Mouse (Mus musculus) heart, embryonic 12.5 days (tissue): ENCODE data around the gene Fam151a. TPM values are rescaled to one million over a fixed set of nuclear protein-coding genes. Genes with fewer than 3 reads are reported as not detected.
"Not testable (repeated sequence)": the region's sequence is repeated elsewhere in the genome, so short reads cannot be mapped to it uniquely, and the experiment has no call there.

Experiments used
- ATAC-seq: fragments of 200-750 bp; cut with Nextera tagmentation; 2 replicates; pipeline ENCODE4 v1.8.0; 2017; ENCODE audit warnings: moderate TSS enrichment, moderate library complexity; ENCODE audit not compliant: insufficient number of reproducible peaks, low FRiP score
- H3K27ac ChIP-seq: fragments of 300-500 bp; sonication (generic); 2 replicates; pipeline ENCODE4 v1.5.1; 2016; ENCODE audit warnings: mild to moderate bottlenecking, moderate library complexity; ENCODE audit not compliant: poor library complexity, severe bottlenecking
- H3K27me3 ChIP-seq: fragments of 300-500 bp; sonication (generic); replicated peaks from 2 replicates; pipeline ENCODE4 v1.6.1; 2016; ENCODE audit warnings: mild to moderate bottlenecking, moderate library complexity
- H3K36me3 ChIP-seq: fragments of 300-500 bp; sonication (generic); 2 replicates; pipeline ENCODE4 v1.6.1; 2016; ENCODE audit warnings: mild to moderate bottlenecking, moderate library complexity
- H3K4me1 ChIP-seq: fragments of 300-500 bp; sonication (generic); replicated peaks from 2 replicates; pipeline ENCODE4 v1.6.1; 2016; ENCODE audit warnings: mild to moderate bottlenecking
- H3K4me2 ChIP-seq: fragments of 300-500 bp; sonication (generic); 2 replicates; pipeline ENCODE4 v1.6.1; 2016; ENCODE audit warnings: mild to moderate bottlenecking, moderate library complexity
- H3K4me3 ChIP-seq: fragments of 300-500 bp; sonication (generic); 2 replicates; pipeline ENCODE4 v1.5.1; 2016; ENCODE audit warnings: mild to moderate bottlenecking
- H3K9ac ChIP-seq: fragments of 300-500 bp; sonication (generic); 2 replicates; pipeline ENCODE4 v1.6.1; 2016; ENCODE audit warnings: mild to moderate bottlenecking, moderate library complexity
- H3K9me3 ChIP-seq: fragments of 300-500 bp; sonication (generic); replicated peaks from 2 replicates; pipeline ENCODE4 v1.6.1; 2016; ENCODE audit warnings: mild to moderate bottlenecking, moderate library complexity
- WGBS: fragments of 180-500 bp; shearing (Covaris S2); methylation state at CpG from one replicate; pipeline ENCODE4 v1.1.7; 2016; 5-methylcytosine and 5-hydroxymethylcytosine counted together
- polyA plus RNA-seq: library from polyadenylated mRNA; unstranded; fragments of >200 nt; fragmentation: Nextera tagmentation; extraction: Ambion mirVana; gene quantifications from 2 replicates; pipeline ENCODE4 v1.2.1, GENCODE M21; 2016

Gene Fam151a
- polyA plus RNA-seq, 1 experiment from 2014 or later, result not detected

- not testable (repeated sequence) for H3K4me2 ChIP-seq, H3K4me3 ChIP-seq, ATAC-seq, H3K9ac ChIP-seq, H3K27me3 ChIP-seq, H3K27ac ChIP-seq, H3K36me3 ChIP-seq, H3K9me3 ChIP-seq
- WGBS, result 82% methylated on average over 6 of the region's 6 CpGs
- peaks cover 29% of the 10 kb centered on the region for H3K4me1 ChIP-seq
Observed at GRCm38 (mm10) chr4:106775767-106776166, 42.1 kb downstream of the Fam151a start.

GRCm38 (mm10) chr4:106776998-106777397 is 43.3 kb downstream of the Fam151a start:
- Histone ChIP-seq H3K9ac (no peak overlapping the region), H3K4me1 (peaks cover 29% of the 10 kb centered on the region), H3K4me3 (no peak overlapping the region), H3K36me3 (no peaks in the 10 kb centered on the region), H3K27ac (no peak overlapping the region), H3K27me3 (no peaks in the 10 kb centered on the region), H3K4me2 (no peak overlapping the region), H3K9me3 (no peaks in the 10 kb centered on the region)
- no peak for ATAC-seq
- 55% methylated on average over 3 of the region's 3 CpGs for WGBS

- Histone ChIP-seq H3K36me3 (no peaks in the 10 kb centered on the region), H3K4me3 (no peak overlapping the region), H3K9ac (peak overlapping the region; percentile 41), H3K27me3 (no peaks in the 10 kb centered on the region), H3K9me3 (no peaks in the 10 kb centered on the region), H3K4me2 (no peak overlapping the region), H3K4me1 (peaks cover 37% of the 10 kb centered on the region), H3K27ac (peak overlapping the region; percentile 87)
- ATAC-seq, result peak; percentile 92
- 46% methylated on average over 5 of the region's 5 CpGs for WGBS
Observed at GRCm38 (mm10) chr4:106778116-106778788, 44.6 kb downstream of the Fam151a start.

- Histone ChIP-seq H3K4me2 (no peak overlapping the region), H3K4me1 (peaks cover 53% of the 10 kb centered on the region), H3K4me3 (no peak overlapping the region), H3K27ac (no peak overlapping the region), H3K27me3 (no peaks in the 10 kb centered on the region), H3K36me3 (no peaks in the 10 kb centered on the region), H3K9me3 (no peaks in the 10 kb centered on the region), H3K9ac (no peak overlapping the region)
- no peak for ATAC-seq
- WGBS, result 44% methylated on average over 3 of the region's 3 CpGs
Observed at GRCm38 (mm10) chr4:106780045-106780444, 46.4 kb downstream of the Fam151a start.

- Histone ChIP-seq H3K4me3 (no peak overlapping the region), H3K9ac (no peak overlapping the region), H3K27ac (peak overlapping the region; percentile 41; the same call in 1 of the 2 replicates), H3K4me1 (peaks cover 75% of the 10 kb centered on the region), H3K9me3 (no peaks in the 10 kb centered on the region), H3K36me3 (no peaks in the 10 kb centered on the region), H3K4me2 (no peak overlapping the region), H3K27me3 (no peaks in the 10 kb centered on the region)
- ATAC-seq, result no peak
- WGBS, result 61% methylated on average over 10 of the region's 10 CpGs
Observed at GRCm38 (mm10) chr4:106783137-106783536, 49.4 kb downstream of the Fam151a start.

- Histone ChIP-seq H3K9ac (no peak overlapping the region), H3K27ac (no peak overlapping the region), H3K36me3 (no peaks in the 10 kb centered on the region), H3K4me3 (no peak overlapping the region), H3K4me1 (peaks cover 73% of the 10 kb centered on the region), H3K27me3 (no peaks in the 10 kb centered on the region), H3K9me3 (no peaks in the 10 kb centered on the region), H3K4me2 (no peak overlapping the region)
- no peak for ATAC-seq
- 90% methylated on average over 7 of the region's 7 CpGs for WGBS
Observed at GRCm38 (mm10) chr4:106784806-106785205, 51.1 kb downstream of the Fam151a start.

- Histone ChIP-seq H3K4me3 (no peak overlapping the region), H3K27me3 (no peaks in the 10 kb centered on the region), H3K9ac (no peak overlapping the region), H3K4me1 (peaks cover 72% of the 10 kb centered on the region), H3K4me2 (no peak overlapping the region), H3K27ac (peak overlapping the region; percentile 93), H3K36me3 (no peaks in the 10 kb centered on the region), H3K9me3 (no peaks in the 10 kb centered on the region)
- WGBS, result 70% methylated on average over 7 of the region's 7 CpGs
- no peak for ATAC-seq
Observed at GRCm38 (mm10) chr4:106785345-106785744, 51.7 kb downstream of the Fam151a start.

GRCm38 (mm10) chr4:106785753-106786540 is 52.3 kb downstream of the Fam151a start:
- Histone ChIP-seq H3K4me3 (no peak overlapping the region), H3K4me1 (peaks cover 75% of the 10 kb centered on the region), H3K4me2 (peak overlapping the region; percentile 16; the same call in 1 of the 2 replicates), H3K9ac (peak overlapping the region; percentile 37), H3K27me3 (no peaks in the 10 kb centered on the region), H3K9me3 (no peaks in the 10 kb centered on the region), H3K27ac (peak overlapping the region; percentile 93), H3K36me3 (no peaks in the 10 kb centered on the region)
- 26% methylated on average over 3 of the region's 5 CpGs for WGBS
- peak; percentile 84 for ATAC-seq

GRCm38 (mm10) chr4:106787830-106788229 is 54.1 kb downstream of the Fam151a start:
- Histone ChIP-seq H3K9me3 (no peaks in the 10 kb centered on the region), H3K36me3 (no peaks in the 10 kb centered on the region), H3K27ac (peak overlapping the region; percentile 93), H3K4me2 (no peak overlapping the region), H3K4me3 (no peak overlapping the region), H3K4me1 (peaks cover 72% of the 10 kb centered on the region), H3K9ac (no peak overlapping the region), H3K27me3 (no peaks in the 10 kb centered on the region)
- peak; percentile 65 for ATAC-seq
- 17% methylated on average over 7 of the region's 7 CpGs for WGBS

- no peak overlapping the region for H3K27ac ChIP-seq
- H3K4me1 ChIP-seq, result peaks cover 64% of the 10 kb centered on the region
- WGBS, result 80% methylated on average over 11 of the region's 11 CpGs
- no peaks in the 10 kb centered on the region for H3K36me3 ChIP-seq
- H3K4me2 ChIP-seq, result no peak overlapping the region
- H3K9ac ChIP-seq, result no peak overlapping the region
- H3K27me3 ChIP-seq, result no peaks in the 10 kb centered on the region
- ATAC-seq, result no peak
- H3K4me3 ChIP-seq, result no peak overlapping the region
- no peaks in the 10 kb centered on the region for H3K9me3 ChIP-seq
Observed at GRCm38 (mm10) chr4:106788627-106789026, 54.9 kb downstream of the Fam151a start.

- H3K9me3 ChIP-seq, result no peaks in the 10 kb centered on the region
- H3K4me3 ChIP-seq, result no peak overlapping the region
- no peak overlapping the region for H3K4me2 ChIP-seq
- H3K27ac ChIP-seq, result no peak overlapping the region
- no peak overlapping the region for H3K9ac ChIP-seq
- 51% methylated on average over 9 of the region's 9 CpGs for WGBS
- no peaks in the 10 kb centered on the region for H3K36me3 ChIP-seq
- H3K27me3 ChIP-seq, result no peaks in the 10 kb centered on the region
- ATAC-seq, result no peak
- H3K4me1 ChIP-seq, result peaks cover 54% of the 10 kb centered on the region
Observed at GRCm38 (mm10) chr4:106789705-106790104, 56.0 kb downstream of the Fam151a start.
